Mouse (Mus musculus): ENCODE data around the gene Mien1. TPM values are rescaled to one million over a fixed set of nuclear protein-coding genes. Genes with fewer than 3 reads are reported as not detected.
A peak's percentile ranks its signal among the peaks of the same experiment; 100 is the strongest.

Mien1 gene
- 70.4 and 74.3 TPM in 2 replicates for total RNA-seq (2021)
- long read RNA-seq, experiment 1, transcript Mien1-201 (4 exons, 747 nt), result major isoform, 39 of 49 reads
- long read RNA-seq, experiment 1, partial matches to known transcripts, result 8 of 49 reads
- long read RNA-seq, experiment 1, other reads (novel, unspliced or antisense), result 2 of 49 reads
- long read RNA-seq, experiment 2, transcript Mien1-201 (4 exons, 747 nt), result major isoform, 53 of 65 reads
- long read RNA-seq, experiment 2, partial matches to known transcripts, result 11 of 65 reads
- long read RNA-seq, experiment 2, other reads (novel, unspliced or antisense), result 1 of 65 reads

- peak; percentile 97 for DNase-seq
These were observed at the start of gene Mien1 for GRCm38 (mm10) chr11:98438331-98439158. TSS of gene Mien1 (minus strand) at chr11:98438991.

- DNase-seq, result no peak
These were observed 48.8 kb upstream of the Mien1 start for GRCm38 (mm10) chr11:98487526-98488040.

- DNase-seq, result no peak
These were observed 47.0 kb upstream of the Mien1 start for GRCm38 (mm10) chr11:98485749-98486148.

GRCm38 (mm10) chr11:98482067-98482466 is 43.3 kb upstream of the Mien1 start:
- DNase-seq, result no peak

GRCm38 (mm10) chr11:98481231-98481630 is 42.4 kb upstream of the Mien1 start:
- DNase-seq, result no peak

GRCm38 (mm10) chr11:98479940-98480497 is 41.2 kb upstream of the Mien1 start:
- DNase-seq, result no peak

GRCm38 (mm10) chr11:98479026-98479939 is 40.5 kb upstream of the Mien1 start:
- DNase-seq, result no peak

GRCm38 (mm10) chr11:98477011-98477701 is 38.4 kb upstream of the Mien1 start:
- DNase-seq, result no peak

- no peak for DNase-seq
These were observed 37.6 kb upstream of the Mien1 start for GRCm38 (mm10) chr11:98476434-98476807.

GRCm38 (mm10) chr11:98475630-98476433 is 37.0 kb upstream of the Mien1 start:
- no peak for DNase-seq

GRCm38 (mm10) chr11:98474967-98475366 is 36.2 kb upstream of the Mien1 start:
- DNase-seq, result no peak

- no peak for DNase-seq
These were observed 35.2 kb upstream of the Mien1 start for GRCm38 (mm10) chr11:98473916-98474479.

GRCm38 (mm10) chr11:98472696-98473095 is 33.9 kb upstream of the Mien1 start:
- no peak for DNase-seq

- no peak for DNase-seq
These were observed 32.0 kb upstream of the Mien1 start for GRCm38 (mm10) chr11:98470795-98471194.

GRCm38 (mm10) chr11:98469761-98470714 is 31.2 kb upstream of the Mien1 start:
- DNase-seq, result peak; percentile 59

GRCm38 (mm10) chr11:98464516-98464915 is 25.7 kb upstream of the Mien1 start:
- DNase-seq, result no peak

- no peak for DNase-seq
These were observed 25.1 kb upstream of the Mien1 start for GRCm38 (mm10) chr11:98463911-98464310.

GRCm38 (mm10) chr11:98462255-98462654 is 23.5 kb upstream of the Mien1 start:
- DNase-seq, result no peak
